Mouse (Mus musculus) midbrain, embryonic 16.5 days (tissue): Measurements from ENCODE around the gene Lpp. TPM values are rescaled to one million over a fixed set of nuclear protein-coding genes. Genes with fewer than 3 reads are reported as not detected.

Source experiments
- ATAC-seq: fragments of 200-750 bp; cut with Nextera tagmentation; 2 replicates; pipeline ENCODE4 v1.8.0; 2017; ENCODE audit warnings: moderate TSS enrichment
- H3K27ac ChIP-seq: fragments of 300-500 bp; sonication (generic); 2 replicates; pipeline ENCODE4 v1.5.1; 2014; ENCODE audit warnings: mild to moderate bottlenecking, low read length, mixed read lengths
- H3K27me3 ChIP-seq: fragments of 300-500 bp; sonication (generic); 2 replicates; pipeline ENCODE4 v1.6.1; 2014; ENCODE audit warnings: low read depth, low read length, mixed read lengths; ENCODE audit not compliant: control insufficient read depth, insufficient read depth
- H3K36me3 ChIP-seq: fragments of 300-500 bp; sonication (generic); 2 replicates; pipeline ENCODE4 v1.6.1; 2014; ENCODE audit warnings: mild to moderate bottlenecking, low read length, moderate library complexity, mixed read lengths; ENCODE audit not compliant: control insufficient read depth, insufficient read depth
- H3K4me1 ChIP-seq: fragments of 300-500 bp; sonication (generic); 2 replicates; pipeline ENCODE4 v1.6.1; 2014; ENCODE audit warnings: mild to moderate bottlenecking, low read length, mixed read lengths; ENCODE audit not compliant: control insufficient read depth, insufficient read depth
- H3K4me2 ChIP-seq: fragments of 300-500 bp; sonication (generic); 2 replicates; pipeline ENCODE4 v1.6.1; 2014; ENCODE audit warnings: mild to moderate bottlenecking, low read length, mixed read lengths
- H3K4me3 ChIP-seq: fragments of 300-500 bp; sonication (generic); 2 replicates; pipeline ENCODE4 v1.5.1; 2014; ENCODE audit warnings: low read depth, mild to moderate bottlenecking, low read length, moderate library complexity, mixed read lengths
- H3K9ac ChIP-seq: fragments of 300-500 bp; sonication (generic); 2 replicates; pipeline ENCODE4 v1.6.1; 2014; ENCODE audit warnings: low read depth, low read length, mixed read lengths
- H3K9me3 ChIP-seq: fragments of 300-500 bp; sonication (generic); replicated peaks from 2 replicates; pipeline ENCODE4 v1.6.1; 2014; ENCODE audit warnings: mild to moderate bottlenecking, low read length, mixed read lengths; ENCODE audit not compliant: control insufficient read depth, poor library complexity, severe bottlenecking
- WGBS: fragments of 180-500 bp; shearing (Covaris S2); extraction: QIAGEN DNeasy Blood & Tissue Kit; methylation state at CpG from one replicate; pipeline ENCODE4 v1.1.7; 2014; 5-methylcytosine and 5-hydroxymethylcytosine counted together
- polyA plus RNA-seq: library from polyadenylated mRNA; unstranded; fragments of >200 nt; fragmentation: Nextera tagmentation; extraction: Ambion mirVana; gene quantifications from 2 replicates; pipeline ENCODE4 v1.2.1, GENCODE M21; 2015

Gene Lpp
- polyA plus RNA-seq, 1 experiment from 2014 or later: 10.7 TPM

DNA sequence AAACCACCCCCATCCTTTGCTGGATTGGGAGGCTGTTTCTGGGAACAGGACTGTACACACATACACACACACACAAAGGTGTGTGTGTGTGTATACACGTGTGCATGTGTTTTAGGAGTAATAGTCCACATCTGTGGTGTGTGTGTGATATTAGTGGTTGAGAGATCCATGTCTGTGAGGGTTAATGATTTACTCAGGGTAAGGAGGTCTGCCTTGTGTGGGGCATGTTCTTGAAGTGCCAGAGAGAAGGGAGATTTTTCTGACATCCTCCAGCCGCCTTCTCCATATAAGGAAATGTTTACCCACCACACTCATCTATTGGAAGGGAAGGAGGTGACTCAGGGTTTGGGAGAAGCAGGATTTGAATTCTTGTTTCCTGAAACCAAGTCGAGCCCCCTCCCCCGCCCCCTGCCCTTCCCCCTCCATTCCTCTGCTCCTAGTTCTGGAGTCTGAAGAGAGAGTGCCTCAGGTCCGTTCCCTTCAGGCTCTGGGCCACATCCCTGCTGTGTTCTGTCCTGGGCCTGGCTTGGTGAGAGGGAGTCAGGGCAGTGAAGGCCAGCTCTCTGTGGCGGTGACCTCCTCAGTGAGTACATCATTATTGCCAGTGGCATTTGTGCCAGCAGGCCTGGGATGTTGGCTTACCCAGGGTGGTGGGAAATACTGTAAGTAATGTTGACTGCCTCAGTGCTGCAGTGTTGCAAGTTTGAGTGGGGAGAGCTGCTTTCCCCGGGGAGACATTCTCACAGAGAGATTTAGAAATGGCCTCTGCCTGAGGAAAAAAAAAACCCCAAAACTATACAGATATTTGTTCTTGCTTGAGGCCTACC, 54.6 kb downstream of the Lpp start:
- Histone ChIP-seq H3K4me1 (peaks cover 3% of the 10 kb centered on the region; the same call in 1 of the 2 replicates), H3K9me3 (no peaks in the 10 kb centered on the region), H3K27ac (no peak overlapping the region), H3K4me3 (no peak overlapping the region), H3K4me2 (no peak overlapping the region), H3K27me3 (no peaks in the 10 kb centered on the region), H3K36me3 (no peaks in the 10 kb centered on the region), H3K9ac (no peak overlapping the region)
- 62% methylated on average over 7 of the region's 7 CpGs for WGBS
- ATAC-seq: no peak

DNA sequence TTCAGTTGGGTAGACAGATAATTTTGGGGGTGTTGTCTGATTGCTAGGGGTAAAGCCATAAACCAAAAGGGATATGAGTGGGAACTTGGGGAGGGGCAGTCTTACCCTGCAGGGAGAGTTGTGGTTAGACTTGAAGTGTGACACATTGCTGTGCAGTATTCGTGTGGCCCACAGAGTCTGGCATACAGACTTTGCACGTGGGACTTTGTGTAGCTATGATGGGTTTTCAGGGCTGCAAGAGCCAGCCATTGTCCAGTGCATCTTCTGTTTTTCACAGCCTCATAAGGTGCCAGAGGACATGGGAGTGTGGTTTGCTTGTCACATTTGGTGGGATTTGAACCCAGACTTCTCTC, 55.2 kb downstream of the Lpp start:
- WGBS: 79% methylated on average over 2 of the region's 2 CpGs
- Histone ChIP-seq H3K4me2 (no peak overlapping the region), H3K9me3 (no peaks in the 10 kb centered on the region), H3K9ac (no peak overlapping the region), H3K27ac (no peak overlapping the region), H3K36me3 (no peaks in the 10 kb centered on the region), H3K27me3 (no peaks in the 10 kb centered on the region), H3K4me3 (no peak overlapping the region), H3K4me1 (peaks cover 3% of the 10 kb centered on the region; the same call in 1 of the 2 replicates)
- no peak for ATAC-seq

DNA sequence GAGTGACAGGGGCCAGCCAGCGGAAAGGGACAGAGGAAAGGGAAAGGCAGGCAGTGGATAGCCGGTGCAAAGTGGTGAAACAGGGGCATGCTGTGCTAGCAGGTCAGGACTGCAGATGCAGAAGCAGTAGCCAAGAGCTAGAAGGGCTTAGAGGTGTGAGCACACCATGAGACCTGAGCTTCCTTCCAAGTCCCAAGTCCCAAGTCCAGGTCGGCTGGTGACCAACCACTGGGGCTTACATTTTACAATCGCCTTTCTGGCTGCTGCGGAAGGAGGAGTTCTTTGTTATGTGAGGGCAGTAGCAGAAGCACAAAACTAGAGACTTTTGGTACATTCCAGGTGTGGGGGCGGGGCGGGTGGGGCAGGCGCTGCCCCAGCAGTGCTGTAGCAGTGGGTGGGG, 56.5 kb downstream of the Lpp start:
- H3K4me2 ChIP-seq: no peak overlapping the region
- no peak overlapping the region for H3K4me3 ChIP-seq
- no peaks in the 10 kb centered on the region for H3K36me3 ChIP-seq
- H3K9me3 ChIP-seq: no peaks in the 10 kb centered on the region
- no peak overlapping the region for H3K9ac ChIP-seq
- WGBS: 21% methylated on average over 8 of the region's 8 CpGs
- H3K4me1 ChIP-seq: peaks cover 3% of the 10 kb centered on the region; the same call in 1 of the 2 replicates
- no peak for ATAC-seq
- no peak overlapping the region for H3K27ac ChIP-seq
- no peaks in the 10 kb centered on the region for H3K27me3 ChIP-seq

DNA sequence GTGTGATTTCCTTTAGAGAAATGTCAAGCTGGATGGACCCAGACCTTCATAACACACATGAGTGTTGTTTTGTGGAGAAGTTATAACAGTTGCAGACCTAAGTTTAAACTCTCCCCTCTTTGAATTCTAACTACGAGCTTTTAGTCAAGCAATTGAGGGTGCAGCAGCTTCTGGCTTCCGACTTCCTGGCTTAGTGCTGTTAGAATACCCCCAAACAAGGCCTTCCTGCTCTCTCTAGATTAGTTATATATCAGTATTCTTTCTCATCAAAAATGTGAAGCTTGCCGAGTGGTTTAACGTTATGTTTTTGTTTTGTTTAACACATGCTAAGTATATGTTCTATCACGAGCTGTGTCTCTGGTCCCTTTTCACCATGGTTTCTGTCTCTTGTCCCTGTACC, 56.9 kb downstream of the Lpp start:
- 68% methylated on average over 5 of the region's 5 CpGs for WGBS

DNA sequence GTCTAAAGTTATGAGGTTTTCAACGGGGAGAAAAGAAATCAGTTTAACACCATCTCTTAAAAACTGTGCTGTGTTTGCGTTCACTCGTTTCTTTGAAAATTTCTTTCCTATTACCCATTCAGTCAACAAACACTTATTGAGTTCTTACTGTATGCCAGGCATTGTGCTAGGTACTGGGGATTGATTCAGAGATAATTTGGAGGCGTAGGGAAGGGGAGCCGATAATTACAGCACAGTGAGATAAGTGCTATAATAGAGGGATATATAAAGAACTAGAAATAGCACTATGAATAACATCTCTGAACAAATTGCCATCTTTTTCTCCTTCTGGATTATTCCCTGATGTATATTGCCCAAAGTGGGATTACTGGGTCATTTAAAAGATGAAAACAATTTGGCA, 57.8 kb downstream of the Lpp start:
- ATAC-seq: no peak
- no peaks in the 10 kb centered on the region for H3K27me3 ChIP-seq
- H3K36me3 ChIP-seq: no peaks in the 10 kb centered on the region

More for the DNA sequence above, 56.9 kb downstream of the Lpp start:
- Histone ChIP-seq H3K27me3 (no peaks in the 10 kb centered on the region), H3K4me2 (no peak overlapping the region), H3K27ac (no peak overlapping the region), H3K36me3 (no peaks in the 10 kb centered on the region), H3K4me3 (no peak overlapping the region), H3K9ac (no peak overlapping the region), H3K4me1 (peaks cover 3% of the 10 kb centered on the region; the same call in 1 of the 2 replicates), H3K9me3 (no peaks in the 10 kb centered on the region)
- no peak for ATAC-seq

DNA sequence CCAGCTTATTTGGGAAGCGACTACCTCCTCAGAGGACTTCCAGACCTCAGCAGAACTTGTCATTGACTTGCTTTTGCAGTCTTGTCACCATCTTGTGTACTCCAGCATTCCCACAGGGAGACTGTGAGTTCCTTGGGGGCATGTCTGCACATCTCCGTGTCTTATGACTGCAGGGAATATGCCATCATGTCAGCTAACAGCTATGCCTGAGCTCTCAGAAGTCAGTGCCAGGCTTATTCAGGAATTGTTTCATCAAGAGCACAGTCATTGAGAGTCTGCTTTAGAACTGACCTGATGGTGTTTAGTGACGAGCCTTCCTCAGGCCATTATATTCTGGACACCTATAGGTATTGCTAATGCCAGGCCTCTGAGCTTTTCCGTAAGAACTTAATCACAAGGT, 60.2 kb downstream of the Lpp start:
- 81% methylated on average over 4 of the region's 4 CpGs for WGBS
- ATAC-seq: no peak
- Histone ChIP-seq H3K9ac (no peak overlapping the region), H3K27ac (no peak overlapping the region), H3K27me3 (no peaks in the 10 kb centered on the region), H3K9me3 (no peaks in the 10 kb centered on the region), H3K4me3 (no peak overlapping the region), H3K36me3 (no peaks in the 10 kb centered on the region), H3K4me1 (peaks cover 3% of the 10 kb centered on the region; the same call in 1 of the 2 replicates), H3K4me2 (no peak overlapping the region)

More for the DNA sequence above, 57.8 kb downstream of the Lpp start:
- no peaks in the 10 kb centered on the region for H3K9me3 ChIP-seq
- 77% methylated on average over 5 of the region's 5 CpGs for WGBS
- no peak overlapping the region for H3K4me3 ChIP-seq
- H3K9ac ChIP-seq: no peak overlapping the region
- H3K27ac ChIP-seq: no peak overlapping the region
- H3K4me2 ChIP-seq: no peak overlapping the region
- peaks cover 3% of the 10 kb centered on the region; the same call in 1 of the 2 replicates for H3K4me1 ChIP-seq

DNA sequence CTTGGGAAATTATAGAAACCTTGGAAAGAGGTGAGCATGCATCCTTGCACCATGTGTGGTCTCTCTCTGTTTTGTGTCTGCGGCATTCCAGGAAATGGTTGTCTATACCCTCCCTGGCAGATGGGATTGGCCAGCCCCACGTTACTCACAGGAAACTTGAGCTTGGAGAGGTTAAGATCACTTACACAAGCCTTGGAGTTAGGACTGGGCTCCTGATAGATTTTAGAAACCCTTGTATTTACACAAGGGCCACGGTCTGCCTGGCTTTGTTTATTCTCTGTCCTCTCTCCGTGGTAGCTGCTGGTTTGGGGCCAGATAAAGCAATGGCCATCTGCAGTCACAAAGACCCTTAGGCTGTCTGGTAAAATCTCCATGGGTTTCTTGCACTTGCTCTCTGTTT, 61.2 kb downstream of the Lpp start:
- Histone ChIP-seq H3K27me3 (no peaks in the 10 kb centered on the region), H3K4me1 (peaks cover 2% of the 10 kb centered on the region; the same call in 1 of the 2 replicates), H3K36me3 (no peaks in the 10 kb centered on the region), H3K9me3 (no peaks in the 10 kb centered on the region), H3K4me3 (no peak overlapping the region), H3K27ac (no peak overlapping the region), H3K4me2 (no peak overlapping the region), H3K9ac (no peak overlapping the region)
- WGBS: 43% methylated on average over 4 of the region's 4 CpGs
- ATAC-seq: no peak

DNA sequence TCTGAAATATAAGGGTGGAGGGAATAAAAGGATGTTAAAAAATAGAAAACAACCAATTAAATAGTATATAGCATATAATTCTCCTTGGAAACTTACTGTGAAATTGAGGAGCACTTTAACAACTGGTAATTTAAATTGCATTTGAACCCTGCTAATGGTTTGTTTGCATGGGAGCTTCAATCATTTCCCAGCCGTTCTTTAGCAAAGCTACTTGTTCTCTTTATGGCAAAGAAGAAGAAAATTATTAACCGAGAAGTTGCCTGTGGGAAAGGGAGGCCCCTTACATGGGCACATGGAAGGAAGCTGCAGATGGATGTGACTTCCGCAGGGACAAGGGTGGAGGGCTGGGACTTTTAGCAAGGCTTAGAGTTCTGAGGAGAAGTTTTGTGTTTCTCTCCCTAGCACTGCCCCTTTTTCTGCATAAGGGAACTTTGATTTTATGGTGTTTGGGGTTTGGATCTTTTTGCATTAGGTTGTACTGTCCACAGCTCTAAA, 62.1 kb downstream of the Lpp start:
- H3K27ac ChIP-seq: no peak overlapping the region
- no peaks in the 10 kb centered on the region for H3K9me3 ChIP-seq
- no peaks in the 10 kb centered on the region for H3K36me3 ChIP-seq
- H3K4me3 ChIP-seq: no peak overlapping the region
- no peaks in the 10 kb centered on the region for H3K4me1 ChIP-seq
- no peak overlapping the region for H3K9ac ChIP-seq
- H3K4me2 ChIP-seq: no peak overlapping the region
- 75% methylated on average over 3 of the region's 3 CpGs for WGBS
- no peak for ATAC-seq
- H3K27me3 ChIP-seq: no peaks in the 10 kb centered on the region

DNA sequence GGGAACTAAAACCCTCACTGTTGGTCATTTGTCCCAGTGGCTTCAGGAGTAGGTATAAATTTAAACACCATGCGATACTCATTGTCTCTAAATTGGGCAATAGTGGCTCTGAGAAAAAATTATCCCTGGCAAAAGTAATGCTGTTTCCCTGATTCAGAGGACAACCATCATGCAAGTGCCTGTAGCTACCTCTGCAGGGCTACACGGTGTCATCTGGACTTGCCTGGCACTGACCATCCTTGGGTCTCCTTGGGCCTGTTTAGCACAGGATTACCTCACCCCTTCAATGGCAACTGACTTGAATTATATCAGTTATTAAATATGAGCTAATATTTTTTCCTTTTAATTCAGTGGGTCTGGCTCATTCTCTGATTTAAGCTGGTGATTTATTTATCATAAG, 70.5 kb downstream of the Lpp start:
- Histone ChIP-seq H3K4me1 (no peaks in the 10 kb centered on the region), H3K4me2 (no peak overlapping the region), H3K9me3 (no peaks in the 10 kb centered on the region), H3K27me3 (no peaks in the 10 kb centered on the region), H3K27ac (no peak overlapping the region), H3K4me3 (no peak overlapping the region), H3K9ac (no peak overlapping the region), H3K36me3 (no peaks in the 10 kb centered on the region)
- ATAC-seq: no peak
- WGBS: 97% methylated on average over 2 of the region's 2 CpGs
